In genomic region chr11:114480119-114480540, GRCm38 (mm10) we compare ENCODE assay signal across 16 mouse cellular contexts.
DNase-seq lines count a peak whose midpoint lies in the region.
"Had no signal": no experiment of that assay in that cellular context is flagged by ENCODE, and none has a peak within 500 bp of the region (broad histone marks: within the 10 kb centered on the region; RNA-seq: fewer than 3 reads in every experiment).

No protein-coding gene starts in this region.

- peak; percentile 80 for DNase-seq in cerebellum, adult 11-12 months
- no peak for DNase-seq in cerebellum, adult 11 months
- peak; percentile 36 to 49 for DNase-seq in left cerebral cortex, postnatal 14 days (ENCODE audit: low spot score in 2 of 2)
- no peak for DNase-seq in left cerebral cortex, postnatal 10 days (ENCODE audit: extremely low spot score in 1 of 2, low spot score in 2 of 2)
- peak; percentile 54 to 63 for DNase-seq in left cerebral cortex, postnatal 36 days (ENCODE audit: low spot score in 2 of 2)
- peak; percentile 77 for DNase-seq in telencephalon, adult 2 months (ENCODE audit: low read depth, low spot score)
- no peak for DNase-seq in thymus, postnatal 14 days
- DNase-seq in embryo, embryonic 11 days = no peak
- DNase-seq: adrenal gland, postnatal 36 days; gastrocnemius, postnatal 25 days; heart, adult 18-20 months; heart, postnatal 10 days; kidney, adult 9 months; kidney, postnatal 14 days; lung, adult 18-20 months; lung, postnatal 14 days had no signal

- intact Hi-C loops in left cerebral cortex, postnatal 14 days (cut with DNase I) = no loop called here
- intact Hi-C loops in left cerebral cortex, postnatal 10 days (cut with DNase I) = no loop called here
- intact Hi-C loops in left cerebral cortex, postnatal 36 days (cut with DNase I) = no loop called here

Comparison
In these comparisons a context has a peak if more than half of its experiments do, and no peak if none do; other contexts are left out.
1. DNase-seq: peak in cerebellum, adult 11-12 months (single experiment), left cerebral cortex, postnatal 14 days (2 of 2), left cerebral cortex, postnatal 36 days (2 of 2) and telencephalon, adult 2 months (single experiment); none in cerebellum, adult 11 months (single experiment), left cerebral cortex, postnatal 10 days (0 of 2), thymus, postnatal 14 days (single experiment) and embryo, embryonic 11 days (single experiment).